Mouse (Mus musculus): ENCODE measurements around the gene Ccdc125.
A peak's percentile ranks its signal among the peaks of the same experiment; 100 is the strongest.
"Not testable (repeated sequence)": the region's sequence is repeated elsewhere in the genome, so short reads cannot be mapped to it uniquely, and the experiment has no call there.

The Ccdc125 gene

GRCm38 (mm10) chr13:100724051-100724754, 54.7 kb downstream of the Ccdc125 start:
- no peak for DNase-seq

- DNase-seq: peak; percentile 49
Measured at GRCm38 (mm10) chr13:100725194-100725593, 55.7 kb downstream of the Ccdc125 start.

GRCm38 (mm10) chr13:100728086-100728485, 58.6 kb downstream of the Ccdc125 start:
- no peak for DNase-seq

- DNase-seq: not testable (repeated sequence)
Measured at GRCm38 (mm10) chr13:100728530-100728929, 59.0 kb downstream of the Ccdc125 start.

- no peak for DNase-seq
Measured at GRCm38 (mm10) chr13:100730153-100730860, 60.8 kb downstream of the Ccdc125 start.

- peak; percentile 93 for DNase-seq
Measured at GRCm38 (mm10) chr13:100730861-100731176, 61.3 kb downstream of the Ccdc125 start, which contains the start of gene Cdk7. TSS of gene Cdk7 (minus strand) at chr13:100730939.

GRCm38 (mm10) chr13:100731462-100732046, 62.0 kb downstream of the Ccdc125 start:
- not testable (repeated sequence) for DNase-seq

- DNase-seq: no peak
Measured at GRCm38 (mm10) chr13:100732756-100733155, 63.2 kb downstream of the Ccdc125 start.

GRCm38 (mm10) chr13:100742831-100743230, 73.3 kb downstream of the Ccdc125 start:
- DNase-seq: no peak

GRCm38 (mm10) chr13:100743346-100744035, 74.0 kb downstream of the Ccdc125 start:
- DNase-seq: no peak

GRCm38 (mm10) chr13:100744036-100744744, 74.7 kb downstream of the Ccdc125 start, which contains the start of gene Mrps36:
TSS of gene Mrps36 (minus strand) at chr13:100744659.
- DNase-seq: peak; percentile 98

GRCm38 (mm10) chr13:100746090-100746489, 76.6 kb downstream of the Ccdc125 start:
- no peak for DNase-seq
